Mouse (Mus musculus) heart, embryonic 15.5 days (tissue): Measurements from ENCODE around the gene Col6a6. TPM values are rescaled to one million over a fixed set of nuclear protein-coding genes. Genes with fewer than 3 reads are reported as not detected.
"Not testable (repeated sequence)": the region's sequence is repeated elsewhere in the genome, so short reads cannot be mapped to it uniquely, and the experiment has no call there.

Source experiments
- ATAC-seq: fragments of 200-750 bp; cut with Nextera tagmentation; replicated peaks from 2 replicates; pipeline ENCODE4 v1.8.0; 2017; ENCODE audit warnings: low read depth, moderate TSS enrichment; ENCODE audit not compliant: insufficient number of reproducible peaks, insufficient read depth, low FRiP score
- H3K27ac ChIP-seq: fragments of 300-500 bp; sonication (generic); 2 replicates; pipeline ENCODE4 v1.5.1; 2015; ENCODE audit warnings: mild to moderate bottlenecking, inconsistent platforms
- H3K27me3 ChIP-seq: fragments of 300-500 bp; sonication (generic); 2 replicates; pipeline ENCODE4 v1.6.1; 2015; ENCODE audit warnings: inconsistent platforms
- H3K36me3 ChIP-seq: fragments of 300-500 bp; sonication (generic); 2 replicates; pipeline ENCODE4 v1.6.1; 2015; ENCODE audit warnings: mild to moderate bottlenecking, inconsistent platforms
- H3K4me1 ChIP-seq: fragments of 300-500 bp; sonication (generic); replicated peaks from 2 replicates; pipeline ENCODE4 v1.6.1; 2015; ENCODE audit warnings: inconsistent platforms
- H3K4me2 ChIP-seq: fragments of 300-500 bp; sonication (generic); 2 replicates; pipeline ENCODE4 v1.6.1; 2015; ENCODE audit warnings: inconsistent platforms, mild to moderate bottlenecking, moderate library complexity
- H3K4me3 ChIP-seq: fragments of 300-500 bp; sonication (generic); 2 replicates; pipeline ENCODE4 v1.5.1; 2015; ENCODE audit warnings: mild to moderate bottlenecking, inconsistent platforms
- H3K9ac ChIP-seq: fragments of 300-500 bp; sonication (generic); 2 replicates; pipeline ENCODE4 v1.6.1; 2015; ENCODE audit warnings: mild to moderate bottlenecking, inconsistent platforms
- H3K9me3 ChIP-seq: fragments of 300-500 bp; sonication (generic); replicated peaks from 2 replicates; pipeline ENCODE4 v1.6.1; 2016; ENCODE audit warnings: inconsistent platforms
- WGBS: fragments of 180-500 bp; shearing (Covaris S2); methylation state at CpG from one replicate; pipeline ENCODE4 v1.1.7; 2015; ENCODE audit warnings: mixed read lengths; 5-methylcytosine and 5-hydroxymethylcytosine counted together
- polyA plus RNA-seq: library from polyadenylated mRNA; unstranded; fragments of >200 nt; fragmentation: Nextera tagmentation; extraction: Ambion mirVana; gene quantifications from 2 replicates; pipeline ENCODE4 v1.2.1, GENCODE M21; 2015

Col6a6 gene
- polyA plus RNA-seq, result 3.6 and 5.1 TPM in 2 replicates

DNA sequence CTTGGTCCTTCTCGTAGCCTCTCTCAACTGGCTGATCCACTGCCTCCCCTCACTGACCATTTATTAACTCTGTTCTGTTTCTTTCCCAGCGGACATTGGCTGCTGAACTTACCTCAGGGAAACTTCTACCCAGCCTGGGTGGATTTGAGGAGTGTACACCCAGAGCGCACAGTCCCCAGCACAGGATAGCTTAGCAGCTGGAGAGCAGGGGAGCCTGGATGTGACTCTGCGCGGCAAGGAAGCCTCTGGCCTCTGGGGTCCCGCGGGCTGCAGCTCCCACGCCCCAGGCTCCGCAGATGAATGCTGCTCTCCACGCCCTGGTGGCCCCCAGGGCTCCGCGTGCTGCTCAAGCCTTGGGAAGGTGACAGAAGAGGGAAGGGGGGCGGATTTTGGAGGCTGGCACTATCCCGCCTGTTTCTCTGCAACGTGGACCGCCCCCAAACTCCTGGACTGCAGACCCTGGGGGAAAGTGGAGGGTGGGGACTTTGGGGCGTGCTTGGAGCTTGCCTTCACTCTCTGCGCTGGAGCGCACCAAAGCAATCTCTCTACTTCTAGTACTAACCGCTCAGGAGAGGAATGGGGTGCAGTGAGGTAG is at the start of gene Col6a6:
Gene Col6a6, minus strand, starts transcription at position 370 of the 595 bp plus-strand sequence.
- H3K4me3 ChIP-seq, result peak within 1 kb of the TSS; percentile 34
- peaks cover 4% of the 10 kb centered on the region for H3K4me1 ChIP-seq
- peaks cover 12% of the 10 kb centered on the region for H3K27me3 ChIP-seq
- H3K27ac ChIP-seq, result peak within 1 kb of the TSS; percentile 60
- H3K36me3 ChIP-seq, result no peaks in the 10 kb centered on the region
- no peaks in the 10 kb centered on the region for H3K9me3 ChIP-seq
- peak within 1 kb of the TSS; percentile 56 for H3K4me2 ChIP-seq
- ATAC-seq, result peak; percentile 47
- H3K9ac ChIP-seq, result peak within 1 kb of the TSS; percentile 18
- WGBS, result 19% methylated on average over 20 of the region's 20 CpGs

DNA sequence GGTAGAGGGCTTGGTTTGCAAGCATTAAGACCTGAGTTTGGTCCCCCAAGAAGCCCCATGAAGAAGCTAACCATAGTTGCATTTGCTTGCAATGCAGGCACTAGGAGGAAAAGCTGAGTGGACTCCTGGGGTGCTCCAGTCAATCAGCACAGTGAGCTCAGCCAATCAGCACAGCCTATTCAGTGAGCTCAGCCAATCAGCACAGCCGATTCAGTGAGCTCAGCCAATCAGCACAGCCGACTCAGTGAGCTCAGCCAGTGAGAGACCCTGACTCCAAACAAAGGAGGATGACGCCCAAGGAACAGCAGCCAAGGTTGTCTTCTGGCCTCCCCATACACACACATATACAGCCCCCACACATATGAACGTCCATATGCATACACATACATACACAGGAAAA is 48.2 kb upstream of the Col6a6 start:
- 86% methylated on average over 4 of the region's 4 CpGs for WGBS
- Histone ChIP-seq H3K4me1 (peaks cover 11% of the 10 kb centered on the region), H3K4me3 (no peak overlapping the region), H3K27ac (no peak overlapping the region), H3K9ac (no peak overlapping the region), H3K36me3 (no peaks in the 10 kb centered on the region), H3K9me3 (no peaks in the 10 kb centered on the region), H3K4me2 (no peak overlapping the region), H3K27me3 (no peaks in the 10 kb centered on the region)
- no peak for ATAC-seq

- H3K27ac ChIP-seq, result peak overlapping the region; percentile 24; the same call in 1 of the 2 replicates
- 40% methylated on average over 14 of the region's 14 CpGs for WGBS
These were observed 43.7 kb upstream of the Col6a6 start for GRCm38 (mm10) chr9:105871643-105872042.

GRCm38 (mm10) chr9:105857773-105858172 is 29.8 kb upstream of the Col6a6 start:
- Histone ChIP-seq H3K27me3 (peaks cover 4% of the 10 kb centered on the region), H3K9me3 (no peaks in the 10 kb centered on the region), H3K4me3 (no peak overlapping the region), H3K9ac (no peak overlapping the region), H3K4me2 (no peak overlapping the region), H3K4me1 (peaks cover 2% of the 10 kb centered on the region; the same call in 1 of the 2 replicates), H3K36me3 (no peaks in the 10 kb centered on the region), H3K27ac (no peak overlapping the region)
- 12% methylated on average over 6 of the region's 6 CpGs for WGBS
- no peak for ATAC-seq

More at GRCm38 (mm10) chr9:105871643-105872042, 43.7 kb upstream of the Col6a6 start:
- ATAC-seq, result peak; percentile 67; the same call in 1 of the 2 replicates
- Histone ChIP-seq H3K27me3 (no peaks in the 10 kb centered on the region), H3K4me1 (peaks cover 15% of the 10 kb centered on the region), H3K4me3 (no peak overlapping the region), H3K4me2 (no peak overlapping the region), H3K9ac (no peak overlapping the region), H3K9me3 (no peaks in the 10 kb centered on the region), H3K36me3 (no peaks in the 10 kb centered on the region)

DNA sequence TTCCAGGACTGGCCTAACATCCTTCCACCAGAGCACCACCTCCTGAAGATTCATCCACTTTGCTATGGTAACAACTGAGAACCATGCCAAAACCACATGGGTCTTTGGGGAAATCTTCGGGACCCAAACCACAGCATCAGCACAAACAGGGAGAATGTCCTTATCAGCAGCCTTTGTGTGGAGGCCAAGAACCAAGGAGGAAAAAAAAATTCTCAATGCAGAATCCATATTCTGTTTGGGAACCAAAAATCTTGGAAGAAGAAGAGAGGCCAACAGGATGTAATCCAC is 24.8 kb upstream of the Col6a6 start:
- peaks cover 4% of the 10 kb centered on the region for H3K27me3 ChIP-seq
- no peaks in the 10 kb centered on the region for H3K9me3 ChIP-seq
- ATAC-seq, result no peak
- no peak overlapping the region for H3K9ac ChIP-seq
- no peaks in the 10 kb centered on the region for H3K36me3 ChIP-seq
- 63% methylated on average over 1 of the region's 1 CpGs for WGBS
- peaks cover 11% of the 10 kb centered on the region for H3K4me1 ChIP-seq
- no peak overlapping the region for H3K27ac ChIP-seq
- no peak overlapping the region for H3K4me2 ChIP-seq
- H3K4me3 ChIP-seq, result no peak overlapping the region

DNA sequence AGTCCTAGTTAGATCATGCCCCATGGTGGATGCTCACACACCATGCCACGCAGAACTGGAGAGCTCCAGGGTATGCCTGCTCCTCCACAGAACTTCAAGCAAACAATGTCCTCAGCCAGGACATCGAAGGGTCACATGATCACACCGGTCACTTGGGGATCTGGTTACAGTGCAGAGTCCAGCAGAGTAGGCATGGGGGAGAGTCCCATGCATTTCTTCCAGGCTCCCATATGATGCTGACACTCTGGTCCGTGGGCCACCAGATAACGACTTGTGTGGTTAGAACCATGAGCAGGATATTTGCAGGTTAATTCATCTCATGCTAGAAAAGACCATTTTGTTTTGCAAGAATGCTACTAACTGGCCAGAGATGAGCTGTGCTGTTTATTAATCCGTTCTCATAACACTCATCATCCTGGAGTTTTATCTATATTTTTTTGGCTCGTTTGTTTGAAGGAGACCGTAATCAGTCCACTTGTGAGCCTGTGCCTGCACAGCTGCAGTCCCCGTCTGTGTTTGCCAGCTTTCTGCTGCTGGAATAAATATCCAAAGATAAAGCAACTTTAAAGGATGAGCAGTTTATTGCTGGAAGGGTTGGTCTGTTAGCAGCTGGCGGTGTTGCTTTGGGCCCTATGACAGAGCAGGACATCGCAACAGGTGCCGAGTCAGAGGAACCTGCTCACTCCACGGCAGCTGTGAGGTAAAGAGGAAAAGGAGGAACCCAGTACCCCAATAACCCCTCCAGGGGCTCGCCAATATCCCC is 24.2 kb upstream of the Col6a6 start:
- no peak for ATAC-seq
- 60% methylated on average over 14 of the region's 14 CpGs for WGBS
- no peak overlapping the region for H3K27ac ChIP-seq
- no peak overlapping the region for H3K4me2 ChIP-seq
- no peaks in the 10 kb centered on the region for H3K9me3 ChIP-seq
- peaks cover 9% of the 10 kb centered on the region for H3K4me1 ChIP-seq
- peaks cover 4% of the 10 kb centered on the region for H3K27me3 ChIP-seq
- H3K4me3 ChIP-seq, result no peak overlapping the region
- no peaks in the 10 kb centered on the region for H3K36me3 ChIP-seq
- H3K9ac ChIP-seq, result no peak overlapping the region

DNA sequence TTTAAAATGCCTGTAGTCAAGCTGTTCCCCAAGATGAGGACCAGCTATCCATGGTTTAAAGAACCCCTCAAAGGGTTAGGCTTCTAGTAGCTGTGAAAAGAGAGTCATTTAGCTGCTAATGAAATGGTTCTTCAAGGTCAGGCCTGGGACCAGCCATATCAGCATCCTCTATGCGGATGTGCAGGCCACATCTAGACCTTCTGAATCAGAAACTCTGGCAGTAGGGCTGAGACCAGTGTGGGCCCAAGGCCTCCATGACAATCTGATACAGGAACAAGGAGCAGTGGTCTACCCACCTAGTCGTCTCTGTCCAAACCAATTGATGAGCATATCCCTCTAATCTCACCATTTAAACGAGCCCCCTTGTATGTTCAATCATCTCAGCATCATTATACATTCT is 23.1 kb upstream of the Col6a6 start:
- no peaks in the 10 kb centered on the region for H3K9me3 ChIP-seq
- H3K27me3 ChIP-seq, result no peaks in the 10 kb centered on the region
- 79% methylated on average over 3 of the region's 3 CpGs for WGBS
- H3K4me3 ChIP-seq, result no peak overlapping the region
- H3K4me2 ChIP-seq, result no peak overlapping the region
- no peaks in the 10 kb centered on the region for H3K36me3 ChIP-seq
- no peak overlapping the region for H3K9ac ChIP-seq
- H3K4me1 ChIP-seq, result peaks cover 9% of the 10 kb centered on the region
- no peak overlapping the region for H3K27ac ChIP-seq
- no peak for ATAC-seq

GRCm38 (mm10) chr9:105848396-105848795 is 20.4 kb upstream of the Col6a6 start:
- Histone ChIP-seq H3K9me3 (no peaks in the 10 kb centered on the region), H3K27me3 (no peaks in the 10 kb centered on the region), H3K9ac (no peak overlapping the region), H3K4me3 (no peak overlapping the region), H3K4me2 (no peak overlapping the region), H3K4me1 (peaks cover 9% of the 10 kb centered on the region), H3K36me3 (no peaks in the 10 kb centered on the region), H3K27ac (0 out of 2 replicates have a peak overlapping the region, but pooled peaks have one; percentile 4)
- WGBS, result 74% methylated on average over 4 of the region's 4 CpGs
- no peak for ATAC-seq

DNA sequence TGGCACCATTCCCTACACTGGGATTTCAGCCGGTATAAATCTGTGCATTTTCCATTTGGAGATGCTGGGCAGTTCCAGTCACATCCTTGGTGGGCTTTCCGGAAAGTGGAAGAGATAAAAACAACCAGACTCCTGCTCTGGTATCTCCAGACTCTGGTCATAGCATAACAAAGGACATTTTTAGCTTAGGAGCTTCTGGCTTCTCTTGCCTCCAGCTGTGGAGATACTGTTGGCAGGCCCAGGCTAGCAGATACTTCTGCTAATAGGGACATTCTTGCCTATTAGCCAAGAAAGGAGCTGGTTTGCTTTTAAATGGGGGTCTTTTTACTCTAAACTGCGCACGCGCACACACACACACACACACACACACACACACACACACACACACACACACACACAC is 19.3 kb upstream of the Col6a6 start:
- H3K9ac ChIP-seq, result no peak overlapping the region
- H3K4me2 ChIP-seq, result no peak overlapping the region
- H3K4me3 ChIP-seq, result no peak overlapping the region
- no peaks in the 10 kb centered on the region for H3K36me3 ChIP-seq
- H3K9me3 ChIP-seq, result no peaks in the 10 kb centered on the region
- ATAC-seq, result no peak
- whole genome bisulfite sequencing, result 60% methylated on average over 5 of the region's 5 CpGs
- H3K27ac ChIP-seq, result no peak overlapping the region
- peaks cover 5% of the 10 kb centered on the region for H3K4me1 ChIP-seq
- no peaks in the 10 kb centered on the region for H3K27me3 ChIP-seq

GRCm38 (mm10) chr9:105841386-105841785 is 13.4 kb upstream of the Col6a6 start:
- H3K27me3 ChIP-seq, H3K9ac ChIP-seq, H3K27ac ChIP-seq, H3K4me2 ChIP-seq, H3K4me3 ChIP-seq, ATAC-seq, H3K4me1 ChIP-seq, H3K9me3 ChIP-seq, H3K36me3 ChIP-seq: not testable (repeated sequence)
- 49% methylated on average over 5 of the region's 5 CpGs for WGBS

GRCm38 (mm10) chr9:105839147-105839515 is 11.2 kb upstream of the Col6a6 start:
- no peaks in the 10 kb centered on the region for H3K27me3 ChIP-seq
- WGBS, result 87% methylated on average over 5 of the region's 5 CpGs
- peaks cover 16% of the 10 kb centered on the region for H3K4me1 ChIP-seq
- H3K36me3 ChIP-seq, result no peaks in the 10 kb centered on the region
- no peak overlapping the region for H3K27ac ChIP-seq
- H3K9me3 ChIP-seq, result no peaks in the 10 kb centered on the region
- no peak overlapping the region for H3K4me2 ChIP-seq
- H3K4me3 ChIP-seq, result no peak overlapping the region
- H3K9ac ChIP-seq, result no peak overlapping the region
- ATAC-seq, result no peak
